Mouse (Mus musculus) embryonic fibroblast, embryonic 13.5 days (primary cell): ENCODE data around the gene Plvap. TPM values are rescaled to one million over a fixed set of nuclear protein-coding genes. Genes with fewer than 3 reads are reported as not detected.
"Not testable (repeated sequence)": the region's sequence is repeated elsewhere in the genome, so short reads cannot be mapped to it uniquely, and the experiment has no call there.

Source experiments
- H3K27ac ChIP-seq: 2 replicates; pipeline ENCODE4 v1.5.1; 2012; ENCODE audit warnings: low read length, control low read depth, inconsistent platforms; ENCODE audit not compliant: insufficient read depth
- H3K4me1 ChIP-seq: 2 replicates; pipeline ENCODE4 v1.6.1; 2011; ENCODE audit warnings: low read length; ENCODE audit not compliant: control insufficient read depth, insufficient read depth
- H3K4me3 ChIP-seq: 2 replicates; pipeline ENCODE4 v1.5.1; 2011; ENCODE audit warnings: mild to moderate bottlenecking, control low read depth, low read length; ENCODE audit not compliant: insufficient read depth
- CTCF ChIP-seq: IDR thresholded peaks from 2 replicates; pipeline ENCODE4 v1.5.1; 2011; ENCODE audit warnings: mild to moderate bottlenecking, control low read depth, low read length, moderate library complexity, borderline replicate concordance; ENCODE audit not compliant: insufficient read depth
- POLR2A ChIP-seq: IDR thresholded peaks from 2 replicates; pipeline ENCODE4 v1.6.1; 2011; ENCODE audit warnings: low read depth, mild to moderate bottlenecking, control low read depth, low read length, moderate library complexity
- polyA plus RNA-seq: library from polyadenylated mRNA; stranded (reverse); fragments of >200 nt; gene quantifications from 2 replicates; pipeline ENCODE4 v1.2.4, GENCODE M21; 2011; ENCODE audit warnings: low read depth; ENCODE audit not compliant: missing spikeins, insufficient read length

Gene Plvap
- polyA plus RNA-seq, 1 experiment: 0.44 TPM

- Histone ChIP-seq H3K4me3 (no peak overlapping the region), H3K4me1 (no peaks in the 10 kb centered on the region), H3K27ac (no peak overlapping the region)
- TF ChIP-seq POLR2A (no peak), CTCF (no peak)
These were observed 15.8 kb upstream of the Plvap start for GRCm38 (mm10) chr8:71527162-71527870.

- no peak for TF ChIP-seq POLR2A
- TF ChIP-seq CTCF: no peak
- H3K4me1 ChIP-seq: no peaks in the 10 kb centered on the region
- no peak overlapping the region for H3K27ac ChIP-seq
- no peak overlapping the region for H3K4me3 ChIP-seq
These were observed 14.7 kb upstream of the Plvap start for GRCm38 (mm10) chr8:71526272-71526671.

- TF ChIP-seq CTCF (no peak), POLR2A (no peak)
- Histone ChIP-seq H3K27ac (no peak within 1 kb of the TSS), H3K4me3 (no peak within 1 kb of the TSS), H3K4me1 (no peaks in the 10 kb centered on the region)
These were observed 13.9 kb upstream of the Plvap start, which contains the start of gene Ccdc194 for GRCm38 (mm10) chr8:71525226-71526050. Gene Ccdc194 (minus strand): TSS chr8:71525711.

DNA sequence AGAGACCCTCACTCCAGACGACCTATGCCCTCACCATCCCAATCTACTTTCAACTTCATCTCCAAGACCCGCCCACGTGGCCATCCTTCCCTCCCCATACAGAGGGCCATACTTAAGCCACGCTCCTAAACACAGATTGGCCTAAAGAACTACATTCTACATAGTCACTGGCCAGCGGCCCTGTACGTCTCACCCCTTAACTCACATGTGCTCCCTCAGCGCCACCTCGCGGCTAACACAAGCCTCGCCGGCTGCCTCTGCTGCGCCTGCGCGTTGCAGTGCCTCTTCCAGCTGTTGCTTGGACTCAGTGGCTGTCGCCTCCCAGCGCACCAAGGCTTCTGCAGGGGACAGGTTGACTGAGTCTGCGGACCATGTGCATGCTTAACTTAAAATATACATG, 10.1 kb upstream of the Plvap start:
- Histone ChIP-seq H3K4me3 (no peak overlapping the region), H3K4me1 (no peaks in the 10 kb centered on the region), H3K27ac (no peak overlapping the region)
- TF ChIP-seq CTCF (peak; percentile 95), POLR2A (no peak)

DNA sequence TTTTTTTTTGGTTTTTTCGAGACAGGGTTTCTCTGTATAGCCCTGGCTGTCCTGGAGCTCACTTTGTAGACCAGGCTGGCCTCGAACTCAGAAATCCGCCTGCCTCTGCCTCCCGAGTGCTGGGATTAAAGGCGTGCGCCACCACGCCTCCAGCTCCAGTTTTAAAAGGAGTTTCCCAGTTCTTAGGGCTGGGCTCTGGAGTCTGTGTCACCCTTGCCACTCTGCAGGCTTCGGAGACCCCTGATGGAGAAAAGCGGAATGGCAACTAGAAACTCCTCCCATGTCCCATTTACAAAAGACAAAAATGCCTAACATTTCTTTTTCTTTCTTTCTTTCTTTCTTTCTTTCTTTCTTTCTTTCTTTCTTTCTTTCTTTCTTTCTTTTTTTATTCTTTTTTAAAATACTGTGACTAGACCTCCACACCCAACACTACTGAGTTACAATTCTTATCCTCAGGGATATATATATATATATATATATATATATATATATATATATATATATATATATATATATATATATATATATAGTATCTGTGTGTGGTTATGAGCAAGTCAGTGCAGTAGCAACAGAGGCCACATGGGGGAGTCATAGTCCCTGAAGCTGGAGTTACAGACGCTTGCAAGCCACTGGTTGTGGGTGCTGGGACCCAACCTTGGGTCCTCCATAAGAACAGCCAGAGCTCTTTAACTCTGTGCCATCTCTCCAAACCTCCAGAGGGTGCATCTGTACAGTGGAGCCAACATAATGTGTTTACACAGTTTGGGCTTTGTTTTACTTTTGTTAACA, 7.7 kb upstream of the Plvap start:
- not testable (repeated sequence) for H3K4me1 ChIP-seq, H3K27ac ChIP-seq, H3K4me3 ChIP-seq
- peak; percentile 34; the same call in 1 of the 2 replicates for TF ChIP-seq CTCF

DNA sequence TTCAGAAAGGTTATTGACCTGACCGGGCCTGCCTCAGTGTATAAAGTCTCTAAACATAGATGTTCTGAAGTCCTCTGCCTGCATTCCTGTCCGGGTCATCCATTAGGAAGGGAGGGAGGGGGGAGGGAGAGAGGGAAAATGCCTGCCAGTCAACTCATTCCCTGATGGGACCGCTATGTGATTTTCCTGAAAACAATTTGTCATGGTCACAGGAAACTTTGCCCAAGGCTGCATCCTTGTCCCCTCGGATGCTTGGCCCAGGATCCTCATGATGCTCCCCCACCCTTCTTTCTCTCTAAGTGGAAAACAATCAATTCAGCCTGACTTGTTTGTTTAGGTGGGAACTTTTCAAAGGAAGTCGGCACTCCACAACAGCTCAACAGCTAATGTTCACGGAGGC, 5.2 kb upstream of the Plvap start:
- Histone ChIP-seq H3K4me3 (no peak overlapping the region), H3K27ac (no peak overlapping the region), H3K4me1 (no peaks in the 10 kb centered on the region)
- TF ChIP-seq POLR2A (no peak), CTCF (no peak)

DNA sequence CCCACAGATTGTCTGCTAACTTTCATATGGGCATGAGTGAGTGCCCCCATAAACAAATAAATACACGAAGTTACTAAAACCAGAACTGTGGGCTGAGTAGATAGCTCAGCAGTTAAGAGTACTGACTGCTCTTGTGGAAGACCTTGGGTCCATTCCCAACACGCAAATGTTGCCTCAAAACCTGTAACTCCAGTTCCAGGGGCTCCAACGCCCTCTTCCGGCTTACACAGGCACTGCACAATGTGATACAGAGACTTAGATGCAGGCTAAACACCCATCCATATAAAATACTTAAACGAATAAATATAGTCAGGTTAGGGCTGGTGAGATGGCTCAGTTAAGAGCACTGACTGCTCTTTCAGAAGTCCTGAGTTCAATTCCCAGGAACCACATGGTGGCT, 3.5 kb upstream of the Plvap start:
- Histone ChIP-seq H3K4me3 (no peak overlapping the region), H3K4me1 (no peaks in the 10 kb centered on the region), H3K27ac (no peak overlapping the region)
- TF ChIP-seq CTCF (no peak), POLR2A (no peak)

DNA sequence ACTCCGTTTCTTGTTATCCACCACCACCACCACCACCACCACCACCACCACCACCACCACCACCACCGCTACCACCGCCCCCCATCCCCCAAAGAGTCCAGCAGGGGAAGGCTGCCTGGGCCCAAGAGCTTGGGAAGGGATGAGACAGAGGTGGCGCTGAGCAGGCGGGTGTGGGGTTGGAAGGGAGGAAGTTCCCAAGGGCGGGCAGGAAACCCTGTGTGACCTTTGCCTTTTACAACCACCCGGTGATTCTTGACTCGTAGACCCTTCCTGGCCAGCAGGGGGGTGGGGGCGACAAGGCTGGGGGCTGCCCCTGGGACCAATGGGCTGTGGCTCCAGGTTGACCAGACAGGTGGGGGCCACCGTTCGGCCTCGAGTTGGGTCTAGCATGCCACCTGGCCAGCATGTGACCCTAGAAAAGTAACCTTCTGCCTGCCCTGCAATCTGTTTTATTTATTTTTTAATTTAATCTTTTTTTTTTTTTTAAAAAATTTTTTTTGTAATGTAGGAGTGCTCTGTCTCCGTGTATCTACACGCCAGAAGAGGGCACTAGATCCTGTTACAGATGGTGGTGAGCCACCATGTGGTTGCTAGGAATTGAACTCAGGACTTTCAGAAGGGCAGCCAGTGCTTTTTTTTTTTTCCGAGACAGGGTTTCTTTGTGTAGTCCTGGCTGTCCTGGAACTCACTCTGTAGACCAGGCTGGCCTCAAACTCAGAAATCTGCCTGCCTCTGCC, 1.6 kb upstream of the Plvap start:
- Histone ChIP-seq H3K4me3 (no peak overlapping the region), H3K27ac (no peak overlapping the region), H3K4me1 (peaks cover 4% of the 10 kb centered on the region)
- TF ChIP-seq CTCF (no peak), POLR2A (no peak)

- TF ChIP-seq CTCF (no peak), POLR2A (no peak)
- Histone ChIP-seq H3K4me1 (peaks cover 4% of the 10 kb centered on the region), H3K4me3 (no peak overlapping the region), H3K27ac (no peak overlapping the region)
These were observed 2.2 kb downstream of the Plvap start for GRCm38 (mm10) chr8:71509316-71509715.
